Mouse (Mus musculus) kidney, postnatal 0 days (tissue): ENCODE data around the gene Zfp872. TPM values are rescaled to one million over a fixed set of nuclear protein-coding genes. Genes with fewer than 3 reads are reported as not detected.
A peak's percentile ranks its signal among the peaks of the same experiment; 100 is the strongest.

Experiments used
- ATAC-seq: fragments of 200-750 bp; cut with Nextera tagmentation; replicated peaks from 2 replicates; pipeline ENCODE4 v1.8.0; 2017; ENCODE audit warnings: low read depth, moderate number of reproducible peaks, moderate TSS enrichment, moderate library complexity; ENCODE audit not compliant: low FRiP score
- DNase-seq: peaks from one replicate; pipeline ENCODE4 v3.0.0-alpha.2; 2016; ENCODE audit warnings: low spot score
- H3K27ac ChIP-seq: fragments of 300-500 bp; sonication (generic); 2 replicates; pipeline ENCODE4 v1.5.1; 2014; ENCODE audit warnings: mild to moderate bottlenecking
- H3K27me3 ChIP-seq: fragments of 300-500 bp; sonication (generic); 2 replicates; pipeline ENCODE4 v1.6.1; 2014; ENCODE audit warnings: low read length, mixed read lengths; ENCODE audit not compliant: insufficient read depth
- H3K36me3 ChIP-seq: fragments of 300-500 bp; sonication (generic); 2 replicates; pipeline ENCODE4 v1.6.1; 2014; ENCODE audit warnings: low read length, mixed read lengths; ENCODE audit not compliant: insufficient read depth
- H3K4me1 ChIP-seq: fragments of 300-500 bp; sonication (generic); replicated peaks from 2 replicates; pipeline ENCODE4 v1.6.1; 2014; ENCODE audit warnings: antibody characterized with exemption, low read length, mixed read lengths; ENCODE audit not compliant: insufficient read depth
- H3K4me2 ChIP-seq: fragments of 300-500 bp; sonication (generic); 2 replicates; pipeline ENCODE4 v1.6.1; 2014; ENCODE audit warnings: mild to moderate bottlenecking, low read length, moderate library complexity, mixed read lengths
- H3K4me3 ChIP-seq: fragments of 300-500 bp; sonication (generic); replicated peaks from 2 replicates; pipeline ENCODE4 v1.5.1; 2014; ENCODE audit warnings: low read depth, low read length
- H3K9ac ChIP-seq: fragments of 300-500 bp; sonication (generic); 2 replicates; pipeline ENCODE4 v1.6.1; 2014; ENCODE audit warnings: low read depth, low read length
- H3K9me3 ChIP-seq: fragments of 300-500 bp; sonication (generic); replicated peaks from 2 replicates; pipeline ENCODE4 v1.6.1; 2016; ENCODE audit warnings: low read length, inconsistent platforms, mixed read lengths
- CTCF ChIP-seq: IDR thresholded peaks from 2 replicates; pipeline ENCODE4 v1.5.1; 2016; ENCODE audit warnings: antibody characterized with exemption, low read depth, mild to moderate bottlenecking, moderate library complexity
- WGBS: fragments of 180-500 bp; shearing (Covaris S2); extraction: QIAGEN DNeasy Blood & Tissue Kit; methylation state at CpG from one replicate; pipeline ENCODE4 v1.1.7; 2014; 5-methylcytosine and 5-hydroxymethylcytosine counted together
- polyA plus RNA-seq: library from polyadenylated mRNA; unstranded; fragments of >200 nt; fragmentation: Nextera tagmentation; extraction: Ambion mirVana; gene quantifications from 2 replicates; pipeline ENCODE4 v1.2.1, GENCODE M21; 2015

Gene Zfp872
- polyA plus RNA-seq, 1 experiment from 2014 or later = 0.11 TPM

DNA sequence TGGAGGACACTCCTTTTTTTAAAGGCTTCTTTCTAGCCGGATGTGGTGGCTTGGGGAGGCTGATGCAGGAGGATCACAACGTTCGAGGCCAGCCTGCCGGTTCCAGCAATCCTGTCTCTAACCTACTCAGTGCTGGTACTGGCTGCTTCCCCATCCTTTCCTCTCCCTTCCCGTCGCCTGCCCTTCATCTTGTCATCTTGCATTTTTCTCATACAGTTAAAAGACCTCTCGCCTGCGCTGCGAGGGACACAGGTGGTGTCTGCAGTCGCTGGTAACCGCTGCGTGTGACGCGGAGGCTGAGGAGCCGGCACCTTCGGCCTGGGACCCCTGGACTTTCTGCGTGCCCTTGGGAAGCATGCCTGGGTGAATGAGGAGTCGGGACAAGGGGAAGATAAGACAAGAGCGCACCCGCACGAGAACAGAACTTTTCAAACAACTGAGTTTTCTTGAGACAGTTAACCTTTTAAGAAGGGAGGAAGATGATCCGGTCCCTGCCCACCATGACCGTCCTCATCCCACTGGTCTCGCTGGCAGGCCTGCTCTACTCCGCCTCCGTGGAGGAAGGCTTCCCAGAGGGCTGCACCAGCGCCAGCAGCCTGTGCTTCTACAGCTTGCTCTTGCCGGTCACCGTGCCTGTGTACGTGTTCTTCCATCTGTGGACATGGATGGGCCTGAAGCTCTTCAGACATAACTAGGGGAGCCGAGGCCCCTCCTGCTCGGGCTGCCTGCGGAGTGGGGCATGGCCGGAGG, 30.2 kb upstream of the Zfp872 start:
- DNase-seq = no peak
- Histone ChIP-seq H3K9me3 (no peaks in the 10 kb centered on the region), H3K4me1 (peaks cover 7% of the 10 kb centered on the region; the same call in 1 of the 2 replicates), H3K4me3 (peak overlapping the region; percentile 71), H3K4me2 (peak overlapping the region; percentile 81), H3K27me3 (no peaks in the 10 kb centered on the region), H3K27ac (no peak overlapping the region), H3K36me3 (no peaks in the 10 kb centered on the region; the same call in 1 of the 2 replicates), H3K9ac (peak overlapping the region; percentile 88)
- ATAC-seq = no peak
- TF ChIP-seq CTCF = no peak
- WGBS = 74% methylated on average over 34 of the region's 34 CpGs

DNA sequence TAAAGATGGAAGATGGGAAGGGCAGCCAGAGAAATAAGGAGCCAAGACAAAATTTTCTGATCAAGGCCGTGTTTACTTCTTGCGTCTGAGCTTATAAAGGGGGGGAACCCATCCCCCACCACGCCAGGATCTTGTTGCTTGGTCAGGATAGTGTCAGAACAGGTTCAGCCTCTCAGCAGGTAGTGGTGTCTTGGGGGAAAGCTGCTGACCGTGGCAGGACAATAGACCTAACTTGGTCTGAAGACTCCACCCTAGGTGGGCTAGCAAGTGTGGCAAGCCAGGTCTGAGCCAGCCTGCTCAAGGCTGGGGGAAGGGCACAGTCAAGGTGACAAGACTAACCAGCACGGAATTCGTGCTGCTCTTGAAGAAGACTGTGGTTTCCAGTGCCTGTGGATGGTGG, 26.6 kb upstream of the Zfp872 start:
- DNase-seq = no peak

DNA sequence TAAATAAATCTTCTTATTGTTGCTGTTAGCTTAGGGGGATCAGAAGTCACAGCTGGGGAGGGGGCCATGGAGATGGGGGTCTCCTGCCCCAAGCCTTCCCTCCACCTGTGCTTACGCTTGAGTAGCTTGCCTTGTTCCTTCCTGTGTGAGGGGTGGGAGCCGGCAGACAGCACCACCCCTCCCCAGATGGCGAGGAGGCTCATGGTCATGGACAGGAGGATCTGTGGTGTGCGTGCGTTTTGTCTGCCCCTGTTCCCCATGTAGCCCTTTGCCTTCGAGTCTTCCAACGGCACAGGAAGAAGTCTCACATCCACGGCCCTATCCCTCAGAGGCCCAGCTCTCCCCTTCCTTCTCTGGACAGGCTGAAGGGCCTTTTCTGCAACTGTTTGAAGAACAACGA, 25.6 kb upstream of the Zfp872 start:
- Histone ChIP-seq H3K27me3 (no peaks in the 10 kb centered on the region), H3K27ac (no peak overlapping the region), H3K4me2 (no peak overlapping the region), H3K4me1 (peaks cover 4% of the 10 kb centered on the region; the same call in 1 of the 2 replicates), H3K9ac (no peak overlapping the region), H3K36me3 (no peaks in the 10 kb centered on the region; the same call in 1 of the 2 replicates), H3K9me3 (no peaks in the 10 kb centered on the region), H3K4me3 (no peak overlapping the region)
- no peak for TF ChIP-seq CTCF
- no peak for ATAC-seq
- 81% methylated on average over 9 of the region's 9 CpGs for whole genome bisulfite sequencing
- DNase-seq = no peak

More for the DNA sequence above, 26.6 kb upstream of the Zfp872 start:
- Histone ChIP-seq H3K27ac (no peak overlapping the region), H3K4me2 (no peak overlapping the region), H3K36me3 (no peaks in the 10 kb centered on the region; the same call in 1 of the 2 replicates), H3K27me3 (no peaks in the 10 kb centered on the region), H3K9me3 (no peaks in the 10 kb centered on the region), H3K4me3 (no peak overlapping the region), H3K9ac (no peak overlapping the region), H3K4me1 (peaks cover 7% of the 10 kb centered on the region; the same call in 1 of the 2 replicates)
- TF ChIP-seq CTCF = no peak
- ATAC-seq = no peak
- 36% methylated on average over 6 of the region's 6 CpGs for WGBS

DNA sequence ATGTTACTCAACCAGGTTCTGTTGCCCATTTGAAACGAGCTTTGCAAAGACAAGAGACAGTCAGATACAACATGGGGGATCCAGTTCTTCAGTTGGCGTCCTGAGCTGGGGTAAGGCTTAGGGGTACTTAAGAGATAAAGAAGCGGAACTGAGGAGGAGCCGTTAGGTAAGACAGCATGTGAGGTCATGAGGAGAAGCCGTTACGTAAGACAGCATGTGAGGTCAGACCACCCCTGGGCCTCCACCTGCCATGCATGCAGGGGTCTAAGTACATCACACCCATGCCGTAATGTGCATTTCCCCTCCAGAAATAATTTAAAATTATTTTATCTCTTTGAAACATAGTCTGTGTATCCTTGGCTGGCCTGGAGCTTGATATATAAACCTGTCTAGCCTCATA, 25.0 kb upstream of the Zfp872 start:
- WGBS = 84% methylated on average over 7 of the region's 7 CpGs
- no peaks in the 10 kb centered on the region; the same call in 1 of the 2 replicates for H3K36me3 ChIP-seq
- no peak overlapping the region for H3K4me3 ChIP-seq
- no peaks in the 10 kb centered on the region for H3K27me3 ChIP-seq
- DNase-seq (no peak), ATAC-seq (no peak)
- H3K9me3 ChIP-seq = no peaks in the 10 kb centered on the region
- H3K27ac ChIP-seq = no peak overlapping the region
- H3K9ac ChIP-seq = no peak overlapping the region
- no peak for TF ChIP-seq CTCF
- H3K4me2 ChIP-seq = no peak overlapping the region
- no peaks in the 10 kb centered on the region for H3K4me1 ChIP-seq

DNA sequence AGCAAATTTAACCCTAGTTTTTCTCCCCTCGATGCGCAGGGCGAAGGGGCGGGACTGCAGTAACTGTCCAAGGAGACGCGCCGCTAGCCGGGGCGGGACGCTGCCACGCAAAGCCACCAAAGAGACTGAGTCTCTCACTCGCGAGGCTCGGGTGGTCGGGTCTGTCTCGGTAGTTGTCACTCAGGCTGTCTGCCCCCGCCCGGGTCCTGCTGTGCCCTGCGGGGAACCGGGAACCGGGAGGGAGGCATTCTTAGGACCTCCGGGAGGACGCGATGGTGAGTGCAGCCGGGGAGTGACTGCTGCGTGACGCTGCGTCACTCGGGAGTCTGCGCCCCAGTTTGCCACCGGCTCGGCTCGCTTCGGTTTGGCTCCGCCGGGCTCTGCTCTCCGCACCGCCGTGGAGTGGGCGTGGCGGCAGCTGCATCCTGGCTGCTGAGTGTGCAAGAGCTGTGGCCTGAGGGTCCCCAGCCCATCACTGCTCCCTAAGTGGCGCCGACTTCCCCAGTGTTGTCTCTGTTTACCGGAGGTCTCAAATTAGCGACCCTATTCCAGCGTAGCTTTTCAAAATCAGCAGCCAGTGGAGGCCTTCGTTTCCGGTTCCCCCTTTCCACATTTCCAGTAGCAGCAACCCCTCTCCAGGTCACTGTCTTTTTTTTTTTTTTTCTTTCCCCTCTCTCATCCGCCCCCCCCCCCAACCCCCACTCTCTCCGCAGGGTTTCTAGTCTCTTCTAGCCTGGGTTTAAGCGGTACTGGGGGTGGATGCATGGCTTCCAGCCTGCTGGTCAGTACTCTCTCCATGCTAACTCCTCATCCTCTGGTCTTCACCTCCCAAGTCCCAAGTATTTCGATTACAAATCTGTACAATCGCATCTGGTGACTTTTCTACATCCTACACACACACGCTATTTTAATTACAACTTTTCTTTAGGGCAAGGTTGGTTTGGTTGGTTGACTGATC, 22.9 kb upstream of the Zfp872 start:
- TF ChIP-seq CTCF = no peak
- Histone ChIP-seq H3K4me3 (peak overlapping the region; percentile 51), H3K9ac (peak overlapping the region; percentile 55), H3K4me2 (peak overlapping the region; percentile 83), H3K27me3 (no peaks in the 10 kb centered on the region), H3K4me1 (no peaks in the 10 kb centered on the region), H3K9me3 (no peaks in the 10 kb centered on the region), H3K36me3 (no peaks in the 10 kb centered on the region), H3K27ac (no peak overlapping the region)
- peak; percentile 62 for ATAC-seq
- DNase-seq = peak; percentile 59
- 3% methylated on average over 53 of the region's 54 CpGs for WGBS

GRCm38 (mm10) chr9:22165964-22166363, 21.9 kb upstream of the Zfp872 start:
- no peak for DNase-seq
- no peaks in the 10 kb centered on the region for H3K27me3 ChIP-seq

More at GRCm38 (mm10) chr9:22165964-22166363, 21.9 kb upstream of the Zfp872 start:
- no peak overlapping the region for H3K4me3 ChIP-seq
- no peak overlapping the region for H3K27ac ChIP-seq
- H3K9ac ChIP-seq = no peak overlapping the region
- no peaks in the 10 kb centered on the region for H3K4me1 ChIP-seq
- H3K36me3 ChIP-seq = no peaks in the 10 kb centered on the region
- 56% methylated on average over 6 of the region's 6 CpGs for WGBS
- no peak for TF ChIP-seq CTCF
- H3K4me2 ChIP-seq = no peak overlapping the region
- H3K9me3 ChIP-seq = no peaks in the 10 kb centered on the region
- ATAC-seq = no peak
